Mouse (Mus musculus): ENCODE data around the gene Fbxl16.

Fbxl16 gene

DNA sequence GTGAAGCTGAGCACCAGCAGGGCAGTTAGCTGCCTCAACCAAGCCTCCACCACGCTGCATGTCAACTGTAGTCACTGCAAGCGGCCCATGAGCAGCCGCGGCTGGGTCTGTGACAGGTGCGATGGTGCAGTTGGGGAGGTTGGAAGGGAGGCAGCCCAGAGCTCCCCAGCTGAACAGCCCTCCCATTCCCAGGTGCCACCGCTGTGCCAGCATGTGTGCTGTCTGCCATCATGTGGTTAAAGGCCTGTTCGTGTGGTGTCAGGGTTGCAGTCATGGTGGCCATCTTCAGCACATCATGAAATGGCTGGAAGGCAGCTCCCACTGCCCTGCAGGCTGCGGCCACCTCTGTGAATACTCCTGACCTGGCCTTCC is 19.3 kb downstream of the Fbxl16 start:
- CTCF ChIA-PET = interaction anchor here (0.7 kb wide), 1 partner anchor 21 kb away, joined by 3 read pairs; no protein-coding TSS in a partner anchor

DNA sequence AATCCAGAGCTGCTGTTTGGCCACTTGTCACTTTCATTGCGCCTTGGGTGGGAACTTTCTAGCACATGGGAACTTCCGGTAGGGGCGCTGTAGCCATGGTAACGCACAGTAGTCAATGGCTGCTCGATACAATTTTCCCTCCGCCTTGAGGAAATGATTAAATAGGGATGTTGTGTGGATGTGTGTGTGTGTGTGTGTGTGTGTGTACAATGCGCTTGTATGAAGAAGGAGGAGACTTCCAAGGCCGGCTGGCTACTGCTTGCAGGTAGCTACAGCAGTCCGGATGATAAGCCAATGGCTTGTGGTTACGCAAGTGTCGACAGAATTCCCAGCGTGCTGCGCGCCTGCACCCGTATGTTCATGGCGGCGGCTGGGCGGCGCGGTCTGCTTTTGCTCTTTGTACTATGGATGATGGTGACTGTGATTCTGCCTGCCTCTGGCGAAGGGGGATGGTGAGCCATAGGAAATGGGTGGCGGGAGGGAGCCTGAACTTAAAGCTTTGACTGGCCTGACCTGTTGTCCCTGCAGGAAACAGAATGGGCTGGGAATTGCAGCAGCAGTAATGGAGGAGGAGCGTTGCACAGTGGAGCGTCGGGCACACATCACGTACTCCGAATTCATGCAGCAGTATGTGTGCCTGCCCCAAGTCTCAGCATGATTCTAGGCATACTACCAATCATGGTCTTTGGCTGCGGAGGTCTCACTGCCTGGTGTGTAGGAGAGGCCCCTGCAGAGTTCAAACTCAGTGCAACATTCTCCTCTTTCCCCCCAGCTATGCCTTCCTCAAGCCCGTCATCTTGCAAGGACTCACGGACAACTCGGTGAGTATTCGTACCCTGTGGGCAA is 20.1 kb downstream of the Fbxl16 start, which contains the start of gene Jmjd8:
Gene Jmjd8 (plus strand): TSS at position 156 of the 846 bp plus-strand sequence.
- CTCF ChIA-PET = interaction anchor here (0.7 kb wide), 1 partner anchor 21 kb away, joined by 3 read pairs; no protein-coding TSS in a partner anchor

DNA sequence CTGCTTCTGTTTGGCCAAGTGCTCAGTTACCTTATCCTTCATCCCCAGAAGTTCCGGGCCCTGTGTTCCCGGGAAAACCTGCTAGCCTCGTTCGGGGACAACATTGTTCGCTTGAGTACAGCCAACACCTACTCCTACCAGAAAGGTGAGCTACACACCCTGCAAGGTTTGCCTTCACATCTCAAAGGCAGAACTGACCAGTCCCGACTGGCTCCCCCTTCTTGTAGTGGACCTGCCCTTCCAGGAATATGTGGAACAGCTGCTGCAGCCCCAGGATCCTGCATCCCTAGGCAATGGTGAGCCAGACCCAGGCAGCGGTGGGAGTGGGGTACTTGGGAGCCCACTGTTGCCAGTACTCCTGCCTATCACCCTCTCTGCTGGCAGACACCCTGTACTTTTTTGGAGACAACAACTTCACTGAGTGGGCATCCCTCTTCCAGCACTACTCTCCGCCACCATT is 20.7 kb downstream of the Fbxl16 start:
- CTCF ChIA-PET = no interaction called here

DNA sequence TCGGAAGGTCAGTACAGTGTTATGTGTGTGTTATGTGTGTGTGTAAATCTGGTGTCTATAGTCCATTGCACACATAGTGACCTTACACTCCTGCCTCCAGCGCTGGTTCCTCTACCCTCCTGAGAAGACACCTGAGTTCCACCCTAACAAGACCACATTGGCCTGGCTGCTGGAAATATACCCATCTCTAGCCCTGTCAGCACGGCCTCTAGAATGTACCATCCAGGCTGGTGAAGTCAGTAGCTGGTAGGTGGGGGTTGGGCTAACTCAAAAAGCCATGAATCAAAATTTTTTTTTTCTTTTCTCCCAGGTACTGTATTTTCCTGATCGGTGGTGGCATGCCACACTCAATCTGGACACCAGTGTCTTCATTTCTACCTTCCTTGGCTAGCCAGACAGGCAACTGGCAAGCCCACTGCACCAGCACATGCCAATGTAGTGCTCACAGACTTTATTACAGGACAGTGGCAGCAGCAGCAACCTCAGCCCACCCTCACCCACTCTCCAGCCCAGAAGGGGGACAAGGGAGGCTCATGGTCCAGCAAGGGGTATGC is 21.4 kb downstream of the Fbxl16 start:
- CTCF ChIA-PET = no interaction called here

DNA sequence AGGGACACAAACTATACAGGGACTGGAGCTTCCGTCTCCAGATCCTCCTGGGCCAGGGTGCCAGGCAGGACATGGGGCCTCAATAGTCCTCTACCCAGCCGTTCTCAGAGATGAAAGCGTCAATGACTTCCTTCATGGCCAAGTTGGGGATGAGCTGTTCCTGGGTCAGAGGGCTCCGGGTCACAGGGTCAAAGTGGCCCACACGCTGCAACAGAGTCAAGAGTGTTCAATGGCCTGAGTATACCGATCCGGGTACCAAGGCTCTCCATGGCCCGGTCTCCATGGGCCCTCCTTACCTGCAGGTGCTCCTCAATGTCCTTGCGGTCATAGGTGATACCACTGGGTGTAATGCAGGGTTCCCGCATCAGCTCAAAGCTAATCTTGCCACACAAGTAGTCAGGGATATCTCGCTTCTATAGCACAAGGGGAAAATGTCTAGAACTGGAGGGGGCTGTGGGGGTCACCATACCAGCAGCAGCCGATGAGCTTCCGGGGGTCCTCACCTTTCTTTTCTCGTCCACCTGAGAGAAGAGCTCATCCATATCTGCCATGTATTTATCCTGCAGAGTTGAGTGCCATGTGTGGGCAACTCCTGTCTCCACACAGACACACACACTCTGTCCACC is 22.0 kb downstream of the Fbxl16 start:
- CTCF ChIA-PET = interaction anchor here (0.7 kb wide), 1 partner anchor 210 kb away, joined by 5 read pairs; no protein-coding TSS in a partner anchor

DNA sequence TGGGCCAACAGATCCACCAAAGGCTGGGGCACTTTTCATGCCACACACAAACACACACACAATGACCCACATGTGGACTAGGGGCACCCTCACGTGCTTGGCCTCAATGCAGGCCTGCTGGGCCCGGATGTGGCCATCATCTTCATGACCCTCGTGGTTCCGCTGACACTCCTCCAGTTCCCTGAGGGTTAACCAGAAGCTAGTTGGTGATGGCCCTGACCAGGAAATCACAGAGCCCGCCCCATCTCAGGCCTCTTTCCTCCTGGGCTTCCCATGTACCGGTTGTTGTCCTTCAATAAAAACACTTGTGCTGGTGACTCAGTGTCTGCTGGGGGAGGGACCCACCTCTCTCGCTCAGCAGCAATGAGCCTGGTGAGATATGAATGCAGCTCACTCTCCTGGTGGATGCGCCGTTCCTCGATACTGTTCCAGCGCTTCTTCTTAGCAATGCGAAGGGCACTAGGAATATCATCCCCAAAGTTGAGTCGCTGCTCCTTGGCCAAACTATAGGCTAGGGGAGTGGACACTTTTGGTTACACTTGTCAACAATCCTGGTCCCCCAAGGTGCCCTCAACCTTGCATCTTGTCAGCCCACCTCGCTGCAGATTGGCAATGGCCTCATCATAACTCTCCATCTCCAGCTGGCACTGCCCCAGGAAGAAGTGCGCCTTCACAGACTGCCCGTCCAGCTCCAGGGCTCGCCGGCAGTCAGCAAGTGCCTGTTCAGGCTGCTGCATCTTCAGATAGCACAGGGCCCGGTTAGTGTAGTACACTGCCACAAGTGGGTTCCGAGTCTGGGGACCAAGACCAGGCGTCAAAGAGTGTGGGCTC is 22.8 kb downstream of the Fbxl16 start:
- CTCF ChIA-PET = no interaction called here

DNA sequence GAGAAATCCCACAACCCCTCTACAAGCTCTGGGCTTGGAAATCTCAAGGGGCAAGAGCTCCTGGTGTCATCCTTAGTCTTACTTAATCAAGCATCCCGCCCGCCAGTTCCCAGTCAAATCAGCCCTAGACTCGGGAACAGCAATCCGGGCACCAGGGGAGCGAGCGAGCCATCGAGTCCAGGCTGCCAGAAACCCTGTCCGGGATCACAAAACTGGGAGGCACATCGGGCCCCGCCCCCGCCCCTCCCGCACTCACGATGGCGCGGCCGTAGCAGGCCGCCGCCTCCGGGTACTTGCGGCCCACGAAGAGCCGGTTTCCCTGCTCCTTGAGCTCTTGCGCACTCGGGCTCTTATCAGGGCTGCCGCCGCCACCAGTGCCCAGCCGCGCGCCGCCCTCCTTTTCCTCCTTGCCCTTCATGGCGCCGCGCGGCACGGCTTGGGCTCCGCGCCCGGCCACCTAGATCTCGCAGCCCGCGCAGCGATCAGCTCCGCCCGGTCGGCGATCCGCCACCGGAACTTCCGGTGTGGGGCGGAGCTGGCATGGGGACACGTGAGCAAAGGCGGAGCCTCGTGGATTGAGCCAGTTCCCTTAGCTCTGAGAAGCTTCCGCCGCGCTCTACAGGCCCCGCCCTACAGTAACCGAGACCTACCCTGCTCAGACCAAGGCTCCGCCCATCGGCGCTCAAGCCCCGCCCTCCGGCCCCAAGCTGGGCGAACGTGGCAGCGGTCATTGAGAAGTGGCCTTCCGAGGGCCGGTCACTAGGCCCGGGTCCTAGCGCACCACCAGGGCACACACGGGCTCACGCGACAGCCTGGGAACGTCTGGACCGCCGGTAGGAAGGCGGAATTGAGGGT is 23.8 kb downstream of the Fbxl16 start:
- CTCF ChIA-PET = interaction anchor here (0.6 to 1.4 kb wide), 4 partner anchors 15 to 29 kb away, joined by 3 to 4 read pairs (median 3); no protein-coding TSS in a partner anchor

DNA sequence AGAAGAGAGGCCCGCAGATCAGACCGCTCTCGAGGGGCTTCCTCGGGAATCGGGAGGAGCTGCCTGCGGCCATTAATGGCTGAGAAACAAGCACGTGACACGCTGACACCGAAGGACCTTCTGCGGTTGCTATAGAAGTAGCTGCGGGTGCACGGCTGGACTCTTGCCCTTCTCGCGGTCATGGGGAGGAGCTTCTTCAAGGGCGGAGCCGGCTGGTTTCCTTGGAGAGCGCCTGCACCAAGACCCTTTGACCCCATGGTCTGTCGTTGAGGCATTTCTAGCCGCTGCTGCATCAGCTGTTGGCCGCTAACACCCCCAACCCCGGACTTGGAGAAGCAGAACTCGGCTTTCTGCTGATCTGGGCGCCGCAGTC is 24.4 kb downstream of the Fbxl16 start, which contains the start of gene Stub1:
Gene Stub1 (minus strand): TSS at position 114 of the 373 bp plus-strand sequence.
- CTCF ChIA-PET = interaction anchor here (0.5 to 1.4 kb wide), 4 partner anchors 15 to 58 kb away, joined by 3 to 4 read pairs (median 4); no protein-coding TSS in a partner anchor

DNA sequence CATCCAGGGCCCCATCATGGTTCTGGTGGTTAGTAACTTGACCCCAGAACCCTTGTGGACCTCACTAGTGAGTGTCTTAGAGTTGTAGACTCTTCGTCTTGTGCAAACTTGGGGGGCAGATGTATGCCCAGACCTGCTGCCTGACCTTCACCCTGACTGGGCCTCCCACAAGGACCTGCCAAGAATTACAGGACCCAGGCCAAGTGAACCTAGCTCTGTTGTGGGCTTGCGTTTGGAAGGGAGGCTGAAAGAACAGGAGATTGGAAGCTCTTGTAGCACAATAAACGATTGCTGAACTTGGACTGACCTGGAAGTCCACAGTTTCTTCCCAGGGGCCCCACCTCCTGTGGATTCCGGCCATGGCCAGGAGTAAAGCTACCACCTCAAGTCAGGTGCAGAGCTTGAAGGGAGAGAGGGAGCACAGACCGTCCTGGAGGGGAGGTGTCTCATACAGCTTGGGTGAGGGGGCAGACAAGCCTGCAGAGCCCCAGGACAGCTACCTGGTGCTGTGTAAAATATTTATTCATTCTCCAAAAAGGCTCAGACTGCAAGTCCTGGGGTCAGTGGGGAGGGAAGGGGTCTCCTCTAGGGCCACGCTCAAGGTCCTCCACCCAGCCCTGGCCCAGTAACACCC is 25.2 kb downstream of the Fbxl16 start:
- CTCF ChIA-PET = interaction anchor here (0.5 to 1.4 kb wide), 4 partner anchors 8 to 60 kb away, joined by 3 to 4 read pairs (median 3); no protein-coding TSS in a partner anchor

DNA sequence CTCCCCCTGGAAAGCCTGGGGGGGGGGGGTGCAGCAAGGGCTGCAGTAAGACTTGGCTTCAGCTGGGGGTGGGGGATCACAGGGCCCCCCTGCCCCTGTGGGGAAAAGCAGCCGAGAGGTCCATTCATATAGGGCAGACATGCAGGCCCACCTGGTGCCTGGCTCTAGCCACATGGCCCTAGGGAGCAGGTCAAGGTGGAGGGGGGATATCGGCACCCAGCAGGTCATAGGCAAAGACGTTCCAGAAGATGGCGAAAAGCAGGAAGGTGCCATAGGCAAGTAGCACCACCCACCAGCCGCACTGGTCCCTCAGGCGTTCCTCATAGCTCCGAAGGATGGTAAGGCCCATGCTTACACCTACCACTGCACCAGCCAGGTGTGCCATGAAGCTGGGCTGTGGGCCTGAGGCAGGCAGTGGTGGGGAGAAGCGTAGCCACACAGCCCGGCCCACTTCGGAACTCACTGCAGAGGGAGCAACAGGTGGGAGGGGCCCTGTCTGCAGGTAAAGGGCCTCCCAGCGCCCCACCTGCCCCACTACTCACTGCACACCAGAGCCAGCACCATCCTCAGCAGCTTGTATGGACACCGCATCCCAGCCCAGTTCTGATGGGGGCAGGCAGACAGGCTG is 25.8 kb downstream of the Fbxl16 start:
- CTCF ChIA-PET = interaction anchor here (0.5 to 0.7 kb wide), 4 partner anchors 8 to 61 kb away, joined by 3 read pairs; partner anchors contain the start of gene Rhot2

DNA sequence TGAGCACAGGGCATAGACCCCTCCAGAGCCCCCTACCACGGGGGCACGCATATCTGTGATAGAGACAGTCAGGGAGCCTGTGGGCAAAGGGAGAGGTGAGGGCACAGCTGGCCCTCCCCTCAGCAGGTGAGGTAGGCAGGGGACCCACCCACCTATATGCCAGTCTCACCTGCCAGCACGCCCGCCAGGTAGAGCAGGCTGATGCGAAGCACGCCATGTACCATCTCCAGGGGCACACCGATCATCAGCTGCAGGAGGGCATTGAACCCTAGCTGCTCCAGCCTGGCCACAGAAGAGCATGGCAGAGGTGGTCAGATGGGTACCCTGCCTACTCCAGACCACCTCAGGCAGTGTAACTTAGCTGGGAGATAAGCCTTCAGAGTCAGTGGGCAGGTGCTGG is 26.4 kb downstream of the Fbxl16 start:
- CTCF ChIA-PET = interaction anchor here (0.6 kb wide), 1 partner anchor 9 kb away, joined by 3 read pairs; the partner anchor contains the start of gene Rhot2

DNA sequence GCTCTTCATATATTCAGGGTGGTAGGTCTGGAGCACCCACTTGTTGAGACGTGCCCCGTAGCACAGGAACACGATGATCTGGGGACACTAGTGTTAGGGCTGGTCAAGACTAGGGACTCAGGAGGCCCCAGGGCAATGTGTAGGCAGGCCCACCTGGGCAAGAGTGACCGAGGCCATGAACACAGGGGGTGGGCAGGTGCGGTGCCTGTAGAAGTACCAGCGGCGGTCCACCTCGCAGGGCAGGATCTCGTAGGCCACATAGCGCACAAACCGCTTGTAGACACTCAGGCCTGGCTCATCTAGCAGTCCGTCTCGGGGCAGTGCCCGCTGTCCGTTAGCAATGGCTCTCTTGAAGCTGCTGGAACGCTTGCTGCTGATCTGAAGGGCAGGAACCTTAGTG is 26.9 kb downstream of the Fbxl16 start:
- CTCF ChIA-PET = no interaction called here

DNA sequence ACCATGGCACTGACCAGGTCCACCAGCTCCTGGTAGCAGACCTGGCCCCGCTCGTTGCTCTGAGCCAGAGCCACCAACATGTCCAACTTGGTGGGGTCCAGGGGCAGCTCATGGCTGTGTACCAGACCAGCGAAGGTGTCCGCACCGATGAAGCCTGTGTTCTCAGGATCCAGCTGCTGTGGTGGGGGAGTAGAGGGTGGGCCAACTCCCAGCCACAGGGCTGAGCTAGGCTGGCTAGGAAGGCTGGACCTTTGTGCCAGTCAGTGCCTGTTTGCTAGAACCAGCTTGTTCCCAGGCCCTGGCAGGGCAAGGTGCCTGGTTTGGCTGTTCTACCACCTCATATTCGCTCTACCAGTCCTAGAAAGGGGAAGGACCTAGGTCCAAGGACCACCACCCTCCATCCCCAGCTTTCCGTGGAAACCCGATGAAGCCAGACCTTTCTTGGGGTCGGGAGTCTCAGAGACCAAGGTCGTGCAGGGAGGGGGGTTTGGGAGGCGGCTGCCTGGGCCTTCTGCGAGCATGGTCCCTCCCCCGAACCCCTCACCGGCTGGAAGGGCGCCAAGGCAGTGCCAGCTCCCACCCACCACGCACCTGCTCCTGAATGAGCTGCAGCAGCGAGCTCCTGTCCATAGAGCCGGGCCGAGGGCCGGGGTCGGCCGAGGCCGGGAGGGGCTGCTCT is 27.7 kb downstream of the Fbxl16 start:
- CTCF ChIA-PET = no interaction called here

DNA sequence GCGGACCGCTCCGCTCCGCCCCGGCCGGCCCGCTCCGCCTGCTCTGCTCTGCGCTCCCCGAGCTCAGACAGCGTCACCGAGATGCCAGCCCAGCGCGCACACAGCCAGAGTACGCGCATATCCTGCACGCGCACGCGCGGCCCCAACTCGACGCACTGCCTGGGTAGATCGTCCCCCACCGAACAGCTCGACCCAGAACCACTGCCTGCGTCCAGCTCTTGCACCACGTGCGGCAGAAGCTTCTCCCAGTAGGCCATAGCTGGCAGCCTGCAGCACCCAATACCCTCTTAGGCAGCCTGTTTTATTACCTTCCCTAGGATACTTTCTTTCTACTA is 28.2 kb downstream of the Fbxl16 start, which contains the start of gene Rhbdl1:
Gene Rhbdl1 (minus strand): TSS at position 220 of the 335 bp plus-strand sequence.
- CTCF ChIA-PET = no interaction called here

DNA sequence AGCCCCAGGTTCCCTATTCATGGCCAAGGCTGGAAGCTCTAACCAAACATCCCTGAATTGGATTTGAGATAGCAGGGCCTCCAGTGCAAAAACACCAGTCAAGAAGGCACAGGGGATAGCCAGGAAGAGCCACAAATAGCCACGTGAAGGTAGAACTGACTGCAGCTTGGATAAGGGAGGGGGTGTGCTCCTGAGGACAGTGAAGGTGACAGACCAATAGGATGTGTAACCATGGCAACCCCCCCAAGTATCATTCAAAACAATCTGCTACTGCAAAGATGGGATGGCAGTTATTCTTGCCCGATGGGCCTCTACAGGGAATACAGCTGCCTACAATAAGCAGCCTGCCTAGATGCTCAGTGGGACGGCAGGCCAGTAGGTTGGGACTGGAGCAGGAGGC is 28.6 kb downstream of the Fbxl16 start:
- CTCF ChIA-PET = no interaction called here

DNA sequence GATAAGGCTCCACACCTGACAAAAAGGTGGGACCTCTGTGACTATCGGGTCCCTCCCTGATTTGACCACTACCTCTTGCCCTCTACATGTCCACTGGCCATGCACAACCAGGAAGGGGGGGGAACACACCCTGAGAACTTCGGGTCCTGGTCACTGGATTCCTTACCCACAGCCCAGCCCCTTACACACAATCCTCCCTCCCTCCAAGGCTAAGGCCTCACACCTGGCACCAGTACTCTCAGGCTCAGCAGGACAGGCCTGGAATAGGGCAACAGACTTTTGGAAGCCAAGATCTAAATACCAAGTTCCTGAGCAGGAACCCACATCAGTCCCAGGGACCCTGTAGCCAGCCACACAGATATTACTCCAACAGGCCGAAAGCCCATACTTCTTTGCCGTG is 30.0 kb downstream of the Fbxl16 start:
- CTCF ChIA-PET = no interaction called here

DNA sequence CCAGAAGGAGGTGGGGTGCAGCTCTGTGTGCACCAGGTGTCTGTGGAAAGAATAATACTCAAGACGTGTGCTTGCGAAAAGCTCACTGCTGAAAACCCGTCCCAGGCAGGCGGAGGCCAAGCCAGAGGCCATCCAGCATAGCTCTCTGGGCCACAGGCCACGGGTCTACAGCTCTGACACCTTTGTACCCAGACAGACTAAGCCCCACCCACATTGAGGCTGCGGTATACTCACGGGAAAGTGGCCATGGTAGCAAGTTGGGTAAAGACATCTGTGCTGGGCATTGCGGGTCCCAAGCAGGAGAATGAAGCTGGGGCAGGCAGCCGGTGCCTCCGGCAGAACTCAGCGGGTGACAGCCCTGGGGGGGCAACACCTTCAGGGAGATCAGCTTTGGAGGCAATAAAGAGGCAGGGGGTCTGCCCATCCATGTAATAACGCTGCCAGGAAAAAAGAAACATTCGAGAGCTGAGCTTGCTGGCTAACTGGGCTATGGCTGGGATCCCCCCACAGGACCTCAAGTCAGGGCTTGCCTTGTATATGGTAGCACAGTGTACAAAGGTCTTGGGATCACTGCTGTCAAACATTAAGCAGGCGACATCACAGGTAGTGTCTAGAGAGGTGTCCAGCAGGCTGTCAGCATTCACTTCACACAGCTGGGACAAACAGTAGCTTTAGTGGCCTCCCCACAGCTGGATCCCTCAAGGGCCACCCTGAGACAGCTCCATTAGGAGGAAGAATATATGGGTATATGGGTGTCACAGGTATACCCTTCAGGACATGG is 30.8 kb downstream of the Fbxl16 start:
- CTCF ChIA-PET = no interaction called here

DNA sequence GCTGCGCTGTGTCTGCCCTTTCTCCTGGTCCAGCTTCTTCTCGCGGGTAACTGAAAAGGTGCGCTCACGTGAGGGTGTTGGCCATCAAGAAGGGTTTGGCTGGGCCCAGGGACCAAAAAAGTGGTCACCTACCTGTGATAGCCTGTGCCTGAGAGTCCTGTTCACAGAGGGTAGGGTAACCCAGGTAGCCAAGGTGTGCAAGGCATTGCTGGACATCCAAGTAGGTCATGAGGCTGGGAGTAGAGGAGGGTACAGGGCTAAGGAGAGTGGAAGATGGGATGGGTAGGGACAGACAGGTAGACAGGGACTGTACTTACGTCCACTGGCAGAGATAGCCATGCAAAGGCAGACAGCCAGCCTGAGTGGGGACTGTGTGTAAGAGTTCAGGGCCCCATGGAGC is 31.6 kb downstream of the Fbxl16 start:
- CTCF ChIA-PET = no interaction called here
